Mouse (Mus musculus) heart, embryonic 12.5 days (tissue): Measurements from ENCODE around the gene Dennd4c. TPM values are rescaled to one million over a fixed set of nuclear protein-coding genes. Genes with fewer than 3 reads are reported as not detected.

Source experiments
- ATAC-seq: fragments of 200-750 bp; cut with Nextera tagmentation; 2 replicates; pipeline ENCODE4 v1.8.0; 2017; ENCODE audit warnings: moderate TSS enrichment, moderate library complexity; ENCODE audit not compliant: insufficient number of reproducible peaks, low FRiP score
- H3K27ac ChIP-seq: fragments of 300-500 bp; sonication (generic); 2 replicates; pipeline ENCODE4 v1.5.1; 2016; ENCODE audit warnings: mild to moderate bottlenecking, moderate library complexity; ENCODE audit not compliant: poor library complexity, severe bottlenecking
- H3K27me3 ChIP-seq: fragments of 300-500 bp; sonication (generic); replicated peaks from 2 replicates; pipeline ENCODE4 v1.6.1; 2016; ENCODE audit warnings: mild to moderate bottlenecking, moderate library complexity
- H3K36me3 ChIP-seq: fragments of 300-500 bp; sonication (generic); 2 replicates; pipeline ENCODE4 v1.6.1; 2016; ENCODE audit warnings: mild to moderate bottlenecking, moderate library complexity
- H3K4me1 ChIP-seq: fragments of 300-500 bp; sonication (generic); replicated peaks from 2 replicates; pipeline ENCODE4 v1.6.1; 2016; ENCODE audit warnings: mild to moderate bottlenecking
- H3K4me2 ChIP-seq: fragments of 300-500 bp; sonication (generic); 2 replicates; pipeline ENCODE4 v1.6.1; 2016; ENCODE audit warnings: mild to moderate bottlenecking, moderate library complexity
- H3K4me3 ChIP-seq: fragments of 300-500 bp; sonication (generic); 2 replicates; pipeline ENCODE4 v1.5.1; 2016; ENCODE audit warnings: mild to moderate bottlenecking
- H3K9ac ChIP-seq: fragments of 300-500 bp; sonication (generic); 2 replicates; pipeline ENCODE4 v1.6.1; 2016; ENCODE audit warnings: mild to moderate bottlenecking, moderate library complexity
- H3K9me3 ChIP-seq: fragments of 300-500 bp; sonication (generic); replicated peaks from 2 replicates; pipeline ENCODE4 v1.6.1; 2016; ENCODE audit warnings: mild to moderate bottlenecking, moderate library complexity
- WGBS: fragments of 180-500 bp; shearing (Covaris S2); methylation state at CpG from one replicate; pipeline ENCODE4 v1.1.7; 2016; 5-methylcytosine and 5-hydroxymethylcytosine counted together
- polyA plus RNA-seq: library from polyadenylated mRNA; unstranded; fragments of >200 nt; fragmentation: Nextera tagmentation; extraction: Ambion mirVana; gene quantifications from 2 replicates; pipeline ENCODE4 v1.2.1, GENCODE M21; 2016

Gene Dennd4c
- polyA plus RNA-seq, 1 experiment from 2014 or later: 7.7 TPM

DNA sequence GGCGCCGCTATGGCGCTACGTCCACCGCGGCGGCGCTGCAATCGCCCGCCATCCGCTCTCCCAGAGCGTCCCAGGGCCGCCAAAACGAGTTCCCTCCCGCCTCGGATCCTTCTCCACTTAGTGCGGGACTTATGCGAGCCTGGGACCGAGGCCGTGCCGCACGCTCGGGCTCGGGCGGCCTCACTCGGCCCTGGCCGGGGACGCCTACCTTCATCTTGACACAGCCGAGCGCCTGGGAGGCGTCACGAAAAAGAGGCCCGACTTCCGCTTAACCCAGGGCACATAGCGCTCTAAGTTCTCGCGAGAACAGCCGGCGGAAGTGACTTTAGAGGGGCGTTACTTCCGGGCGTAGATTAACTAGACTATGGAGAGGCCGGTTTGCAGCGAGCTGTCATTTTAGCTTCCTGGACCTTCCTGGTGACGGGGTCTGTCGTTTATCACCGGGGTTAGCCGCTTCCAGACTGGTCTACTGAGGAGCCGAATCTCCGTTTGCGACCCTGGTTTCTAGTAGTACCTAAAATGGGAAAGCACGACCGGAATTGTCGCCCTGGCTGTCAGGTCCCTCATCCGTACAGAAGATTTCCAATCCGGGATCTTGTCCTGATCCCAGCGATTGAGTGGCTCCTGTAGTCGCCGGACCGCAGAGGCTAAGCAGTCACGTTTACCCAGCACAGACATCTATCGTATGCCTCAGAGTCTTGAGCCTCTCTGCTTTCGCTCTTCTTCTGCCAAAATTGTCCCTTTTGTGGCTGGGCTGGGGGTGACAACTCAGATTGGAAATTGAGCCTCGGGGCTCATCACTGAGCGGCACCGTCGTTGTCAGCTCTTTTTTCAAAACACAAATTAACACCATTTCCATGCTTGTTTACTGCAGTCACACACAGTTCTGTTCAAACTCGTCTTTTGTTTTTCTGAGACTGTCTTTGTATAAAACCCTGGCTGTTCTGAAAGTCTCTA lies 109.0 kb downstream of the Dennd4c start, which contains the start of gene Rps6:
Rps6 (minus strand) TSS at position 300 of the 957 bp plus-strand sequence.
- WGBS: under 1% methylated on average over 68 of the region's 68 CpGs
- peak; percentile 97 for ATAC-seq

DNA sequence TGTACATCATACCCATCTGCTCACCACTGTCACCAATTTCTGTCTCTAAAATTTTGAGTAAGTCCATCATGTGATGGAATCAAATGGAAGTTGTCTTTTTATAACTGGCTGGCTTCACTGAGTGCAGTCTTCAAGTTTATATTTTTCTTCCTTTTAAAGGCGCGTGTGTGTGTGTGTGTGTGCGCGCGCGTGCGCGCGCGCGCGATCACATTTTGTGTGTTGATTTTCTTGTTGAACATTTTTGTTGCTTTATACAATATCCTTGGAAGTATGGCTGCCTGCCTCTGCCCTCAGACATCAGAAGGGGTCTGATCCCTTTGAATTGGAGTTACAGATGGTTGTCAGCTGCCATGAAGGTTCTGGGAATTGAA lies 109.7 kb downstream of the Dennd4c start:
- Histone ChIP-seq H3K9me3 (no peaks in the 10 kb centered on the region), H3K4me2 (peak overlapping the region; percentile 89), H3K9ac (peak overlapping the region; percentile 88), H3K27me3 (no peaks in the 10 kb centered on the region), H3K27ac (peak overlapping the region; percentile 93; the same call in 1 of the 2 replicates), H3K4me1 (peaks cover 14% of the 10 kb centered on the region), H3K36me3 (peaks cover 25% of the 10 kb centered on the region), H3K4me3 (peak overlapping the region; percentile 100)
- ATAC-seq: no peak
- 51% methylated on average over 12 of the region's 12 CpGs for WGBS

More for the DNA sequence above, 109.0 kb downstream of the Dennd4c start, which contains the start of gene Rps6:
- peak within 1 kb of the TSS; percentile 89 for H3K4me2 ChIP-seq
- peak within 1 kb of the TSS; percentile 93 for H3K27ac ChIP-seq
- no peaks in the 10 kb centered on the region for H3K27me3 ChIP-seq
- peak within 1 kb of the TSS; percentile 100 for H3K4me3 ChIP-seq
- peak within 1 kb of the TSS; percentile 100 for H3K9ac ChIP-seq
- peaks cover 14% of the 10 kb centered on the region for H3K4me1 ChIP-seq
- peaks cover 32% of the 10 kb centered on the region for H3K36me3 ChIP-seq
- H3K9me3 ChIP-seq: no peaks in the 10 kb centered on the region

DNA sequence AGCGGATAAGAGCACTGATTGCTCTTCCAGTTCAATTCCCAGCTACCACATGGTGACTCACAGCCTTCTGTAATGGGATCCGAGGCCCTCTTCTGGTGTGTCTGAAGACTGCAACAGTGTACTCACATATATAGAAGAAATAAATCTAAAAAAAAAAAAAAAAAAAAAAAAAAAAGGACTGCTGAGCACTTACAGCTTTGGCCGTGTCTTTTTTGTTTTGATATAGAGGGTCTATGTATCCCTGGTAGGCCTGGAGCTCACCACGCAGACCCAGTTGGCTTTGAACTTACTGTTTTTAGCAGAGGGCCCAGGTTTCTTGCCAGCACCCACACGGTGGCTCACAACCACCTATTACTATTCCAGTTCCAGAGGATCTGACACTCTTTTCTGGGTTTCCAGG lies 115.7 kb downstream of the Dennd4c start:
- Histone ChIP-seq H3K4me1 (no peaks in the 10 kb centered on the region), H3K4me3 (no peak overlapping the region), H3K27me3 (no peaks in the 10 kb centered on the region), H3K4me2 (no peak overlapping the region), H3K9ac (no peak overlapping the region), H3K27ac (no peak overlapping the region), H3K9me3 (peaks cover 2% of the 10 kb centered on the region; the same call in 1 of the 2 replicates), H3K36me3 (no peaks in the 10 kb centered on the region)
- ATAC-seq: no peak
- WGBS: 72% methylated on average over 5 of the region's 5 CpGs

DNA sequence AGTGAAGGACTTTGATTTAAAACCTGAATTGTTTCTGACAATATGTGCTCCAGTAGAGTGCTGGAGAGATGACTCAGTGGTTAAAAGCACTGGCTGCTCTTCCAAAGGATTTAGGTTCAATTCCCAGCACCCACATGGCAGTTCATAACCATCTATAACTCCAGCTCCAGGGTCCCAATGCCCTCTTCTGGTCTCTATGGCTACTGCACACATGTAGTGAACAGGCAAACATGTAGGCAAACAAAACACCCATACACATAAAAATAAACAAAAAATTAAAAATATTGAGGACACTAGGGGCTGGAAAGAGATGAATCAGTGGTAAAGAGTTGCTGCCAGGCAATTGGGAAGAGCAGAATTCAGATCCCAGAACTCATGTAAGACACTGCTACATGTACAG lies 123.6 kb downstream of the Dennd4c start:
- Histone ChIP-seq H3K27me3 (0 out of 2 replicates have a peak, but pooled peaks cover 4% of the 10 kb centered on the region), H3K9ac (no peak overlapping the region), H3K36me3 (no peaks in the 10 kb centered on the region), H3K27ac (no peak overlapping the region), H3K4me3 (no peak overlapping the region), H3K4me1 (no peaks in the 10 kb centered on the region), H3K9me3 (peaks cover 2% of the 10 kb centered on the region; the same call in 1 of the 2 replicates), H3K4me2 (no peak overlapping the region)
- no peak for ATAC-seq

DNA sequence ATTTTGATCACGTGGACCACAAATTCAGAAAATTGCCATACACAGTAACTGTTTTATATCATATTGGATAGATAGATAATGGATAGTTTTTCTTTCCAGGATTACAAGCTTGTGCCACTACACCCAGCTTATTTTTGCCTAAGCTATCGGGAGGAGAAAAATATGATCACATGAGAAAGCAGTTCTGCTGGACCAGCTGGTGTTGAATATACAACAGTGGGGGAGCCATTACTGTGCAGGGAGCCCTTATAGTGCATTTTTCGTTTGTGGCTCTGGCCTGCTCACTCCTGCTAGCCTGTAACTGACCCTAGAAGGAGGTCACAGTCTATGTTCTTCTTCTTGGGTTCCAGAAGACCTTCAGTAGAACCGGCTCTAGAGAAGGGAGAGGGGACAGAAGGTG lies 124.7 kb downstream of the Dennd4c start:
- WGBS: 62% methylated on average over 4 of the region's 4 CpGs
- no peak for ATAC-seq
- no peak overlapping the region for H3K4me3 ChIP-seq
- peaks cover 2% of the 10 kb centered on the region; the same call in 1 of the 2 replicates for H3K9me3 ChIP-seq
- H3K4me2 ChIP-seq: no peak overlapping the region
- H3K36me3 ChIP-seq: peaks cover 3% of the 10 kb centered on the region; the same call in 1 of the 2 replicates
- H3K9ac ChIP-seq: no peak overlapping the region
- H3K27ac ChIP-seq: no peak overlapping the region
- H3K27me3 ChIP-seq: 0 out of 2 replicates have a peak, but pooled peaks cover 4% of the 10 kb centered on the region
- no peaks in the 10 kb centered on the region for H3K4me1 ChIP-seq

DNA sequence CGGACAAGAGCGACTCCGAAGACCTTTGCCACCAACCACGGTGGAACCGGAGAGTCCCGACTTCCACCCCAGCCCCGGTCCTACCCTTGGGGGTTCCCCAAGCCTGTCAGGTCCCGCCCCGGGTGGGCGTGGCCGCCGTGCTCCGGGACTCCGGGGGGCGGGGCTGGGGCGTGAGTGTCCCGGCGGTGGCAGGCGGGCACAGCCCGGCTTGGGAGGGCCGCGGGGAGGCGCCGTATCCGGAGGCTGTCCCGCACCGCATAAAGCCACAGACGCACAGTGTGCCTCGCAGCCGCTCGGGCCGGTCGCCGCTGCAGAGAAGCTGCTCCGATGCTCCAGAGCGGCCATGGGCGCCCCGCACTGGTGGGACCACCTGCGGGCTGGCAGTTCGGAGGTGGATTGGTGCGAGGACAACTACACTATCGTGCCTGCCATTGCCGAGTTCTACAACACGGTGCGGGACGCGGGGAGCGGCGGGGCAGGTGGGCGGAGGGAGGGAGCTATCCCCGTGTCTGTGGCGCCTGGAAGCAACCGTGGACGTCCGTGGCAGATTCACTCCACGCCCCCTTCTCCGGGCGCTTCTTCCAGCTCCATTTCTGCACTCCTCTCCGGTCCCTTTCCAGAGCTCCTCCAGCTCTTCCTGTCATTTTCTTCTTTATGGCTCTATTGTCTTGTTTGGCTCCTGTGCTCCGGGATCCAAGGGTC lies 125.9 kb downstream of the Dennd4c start, which contains the start of gene Acer2:
Acer2 (plus strand) TSS at position 251 of the 702 bp plus-strand sequence.
- H3K9ac ChIP-seq: peak within 1 kb of the TSS; percentile 80
- H3K36me3 ChIP-seq: peaks cover 4% of the 10 kb centered on the region; the same call in 1 of the 2 replicates
- peak; percentile 96 for ATAC-seq
- peak within 1 kb of the TSS; percentile 75 for H3K4me3 ChIP-seq
- WGBS: under 1% methylated on average over 60 of the region's 60 CpGs
- peak within 1 kb of the TSS; percentile 42 for H3K27ac ChIP-seq
- H3K9me3 ChIP-seq: no peaks in the 10 kb centered on the region
- 0 out of 2 replicates have a peak, but pooled peaks cover 4% of the 10 kb centered on the region for H3K27me3 ChIP-seq
- no peaks in the 10 kb centered on the region; the same call in 1 of the 2 replicates for H3K4me1 ChIP-seq
- H3K4me2 ChIP-seq: peak within 1 kb of the TSS; percentile 97

DNA sequence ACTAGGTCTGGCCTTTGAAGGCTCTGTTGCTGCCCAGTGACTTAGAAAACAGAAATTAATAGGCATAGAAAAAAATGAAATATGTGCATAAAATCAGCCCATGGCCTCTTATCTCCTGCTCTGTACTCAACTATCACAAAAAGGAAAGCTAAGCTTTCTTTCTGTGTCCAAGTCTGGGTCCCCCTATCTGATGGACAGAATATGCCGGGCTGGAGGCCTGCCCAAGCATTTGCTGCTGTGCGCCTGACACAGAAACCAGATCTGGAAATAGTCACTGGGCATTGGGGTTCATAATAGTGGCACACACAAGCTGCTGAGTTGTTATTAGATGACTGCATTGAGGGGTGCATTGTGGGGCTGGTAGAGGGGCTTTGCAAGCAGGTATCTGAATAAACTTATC lies 131.1 kb downstream of the Dennd4c start:
- Histone ChIP-seq H3K4me2 (no peak overlapping the region), H3K27me3 (no peaks in the 10 kb centered on the region), H3K9ac (no peak overlapping the region), H3K27ac (0 out of 2 replicates have a peak overlapping the region, but pooled peaks have one; percentile 22), H3K36me3 (peaks cover 4% of the 10 kb centered on the region; the same call in 1 of the 2 replicates), H3K4me1 (peaks cover 7% of the 10 kb centered on the region; the same call in 1 of the 2 replicates), H3K4me3 (no peak overlapping the region), H3K9me3 (no peaks in the 10 kb centered on the region)
- ATAC-seq: no peak
- WGBS: 75% methylated on average over 2 of the region's 2 CpGs

DNA sequence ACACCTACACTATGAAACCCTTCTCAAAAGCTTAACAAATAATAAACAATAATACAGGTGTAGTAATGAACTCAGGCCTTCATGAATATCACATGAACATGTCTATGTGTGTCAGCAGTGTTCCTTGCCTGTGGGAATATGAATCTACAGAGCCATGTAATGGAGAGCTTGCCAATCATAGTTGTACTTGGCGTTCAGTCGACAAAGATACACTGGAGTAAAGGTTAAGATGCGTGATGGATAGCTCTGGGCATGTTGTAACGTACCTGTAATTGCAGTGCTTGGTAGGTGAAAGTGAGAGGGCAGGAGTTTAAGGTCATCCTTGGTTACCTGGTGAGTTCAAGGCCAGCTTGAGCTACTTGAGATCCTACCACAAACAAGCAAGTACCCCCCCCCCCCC lies 132.8 kb downstream of the Dennd4c start:
- Histone ChIP-seq H3K4me1 (peaks cover 12% of the 10 kb centered on the region), H3K27ac (no peak overlapping the region), H3K27me3 (no peaks in the 10 kb centered on the region), H3K4me2 (no peak overlapping the region), H3K9me3 (no peaks in the 10 kb centered on the region), H3K4me3 (no peak overlapping the region), H3K9ac (no peak overlapping the region), H3K36me3 (peaks cover 4% of the 10 kb centered on the region; the same call in 1 of the 2 replicates)
- ATAC-seq: no peak
- 85% methylated on average over 4 of the region's 4 CpGs for WGBS

DNA sequence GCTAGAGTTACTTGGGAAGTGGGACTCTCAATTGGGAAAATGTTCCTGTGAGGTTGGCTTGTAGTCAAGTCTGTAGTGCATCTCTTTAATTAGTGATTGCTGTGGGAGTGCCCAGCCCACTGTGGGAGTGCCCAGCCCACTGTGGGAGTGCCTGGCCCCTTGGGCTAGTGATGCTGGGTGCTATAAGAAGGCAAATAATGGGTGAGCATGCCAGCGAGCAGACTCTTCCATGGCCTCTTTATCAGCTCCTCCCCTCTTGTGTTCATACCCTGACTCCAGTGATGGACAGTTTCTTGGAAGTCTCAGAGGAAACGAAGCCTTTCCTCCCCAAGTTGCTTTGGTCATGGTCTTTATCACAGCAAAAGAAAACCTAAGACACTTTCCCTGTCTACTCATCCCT lies 134.1 kb downstream of the Dennd4c start:
- Histone ChIP-seq H3K27ac (0 out of 2 replicates have a peak overlapping the region, but pooled peaks have one; percentile 26), H3K9me3 (no peaks in the 10 kb centered on the region)

DNA sequence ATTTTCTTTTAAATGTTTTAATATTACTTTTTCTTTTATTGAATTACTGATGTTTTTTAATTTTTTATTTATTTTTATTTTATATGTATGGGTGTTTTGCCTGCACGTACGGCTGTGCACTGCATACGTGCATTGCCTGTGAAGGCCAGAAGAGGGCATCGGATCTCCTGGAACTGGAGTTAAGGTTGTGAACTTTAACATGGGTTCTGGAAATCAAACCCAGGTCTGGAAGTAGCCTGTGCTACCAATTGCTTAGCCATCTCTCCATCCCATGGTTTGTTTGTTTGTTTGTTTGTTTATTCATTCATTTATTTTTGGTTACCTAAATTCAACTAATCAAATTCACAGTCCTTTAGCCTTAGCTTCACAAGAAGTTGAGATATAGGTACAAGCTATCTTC lies 136.6 kb downstream of the Dennd4c start:
- peaks cover 9% of the 10 kb centered on the region for H3K36me3 ChIP-seq
- no peak for ATAC-seq
- no peak overlapping the region for H3K9ac ChIP-seq
- H3K27me3 ChIP-seq: no peaks in the 10 kb centered on the region
- 0 out of 2 replicates have a peak, but pooled peaks cover 4% of the 10 kb centered on the region for H3K9me3 ChIP-seq
- H3K4me2 ChIP-seq: no peak overlapping the region
- peaks cover 18% of the 10 kb centered on the region for H3K4me1 ChIP-seq
- WGBS: 51% methylated on average over 4 of the region's 4 CpGs
- no peak overlapping the region for H3K27ac ChIP-seq
- H3K4me3 ChIP-seq: no peak overlapping the region

More for the DNA sequence above, 134.1 kb downstream of the Dennd4c start:
- Histone ChIP-seq H3K9ac (no peak overlapping the region), H3K4me1 (peaks cover 18% of the 10 kb centered on the region), H3K36me3 (peaks cover 4% of the 10 kb centered on the region; the same call in 1 of the 2 replicates), H3K4me2 (no peak overlapping the region), H3K4me3 (no peak overlapping the region), H3K27me3 (no peaks in the 10 kb centered on the region)
- 51% methylated on average over 2 of the region's 2 CpGs for WGBS
- ATAC-seq: no peak
